Mouse (Mus musculus): ENCODE measurements around the gene Rtf2.

Rtf2 gene

GRCm38 (mm10) chr2:172483766-172484413 lies 43.5 kb downstream of the Rtf2 start:
- peak; percentile 49 for DNase-seq (ENCODE audit: low read depth, low spot score)

- no peak for DNase-seq (ENCODE audit: low read depth, low spot score)
Observed at GRCm38 (mm10) chr2:172484696-172485370, 44.5 kb downstream of the Rtf2 start.

- no peak for DNase-seq (ENCODE audit: low read depth, low spot score)
Observed at GRCm38 (mm10) chr2:172496736-172497345, 56.5 kb downstream of the Rtf2 start.

- no peak for DNase-seq (ENCODE audit: low read depth, low spot score)
Observed at GRCm38 (mm10) chr2:172498823-172499222, 58.5 kb downstream of the Rtf2 start.

- DNase-seq (ENCODE audit: low read depth, low spot score): no peak
Observed at GRCm38 (mm10) chr2:172500752-172501316, 60.5 kb downstream of the Rtf2 start.

- DNase-seq (ENCODE audit: low read depth, low spot score): no peak
Observed at GRCm38 (mm10) chr2:172501341-172501740, 61.0 kb downstream of the Rtf2 start.

- DNase-seq (ENCODE audit: low read depth, low spot score): no peak
Observed at GRCm38 (mm10) chr2:172502168-172502567, 61.8 kb downstream of the Rtf2 start.

- no peak for DNase-seq (ENCODE audit: low read depth, low spot score)
Observed at GRCm38 (mm10) chr2:172506121-172506520, 65.8 kb downstream of the Rtf2 start.

GRCm38 (mm10) chr2:172510056-172510712 lies 69.8 kb downstream of the Rtf2 start:
- no peak for DNase-seq (ENCODE audit: low read depth, low spot score)

- no peak for DNase-seq (ENCODE audit: low read depth, low spot score)
Observed at GRCm38 (mm10) chr2:172510899-172511298, 70.5 kb downstream of the Rtf2 start.

GRCm38 (mm10) chr2:172516407-172516992 lies 76.1 kb downstream of the Rtf2 start:
- no peak for DNase-seq (ENCODE audit: low read depth, low spot score)

Data from brain, embryonic 18.5 days (tissue).